8 mouse cellular contexts compared by ENCODE assay signal in the genomic region with DNA sequence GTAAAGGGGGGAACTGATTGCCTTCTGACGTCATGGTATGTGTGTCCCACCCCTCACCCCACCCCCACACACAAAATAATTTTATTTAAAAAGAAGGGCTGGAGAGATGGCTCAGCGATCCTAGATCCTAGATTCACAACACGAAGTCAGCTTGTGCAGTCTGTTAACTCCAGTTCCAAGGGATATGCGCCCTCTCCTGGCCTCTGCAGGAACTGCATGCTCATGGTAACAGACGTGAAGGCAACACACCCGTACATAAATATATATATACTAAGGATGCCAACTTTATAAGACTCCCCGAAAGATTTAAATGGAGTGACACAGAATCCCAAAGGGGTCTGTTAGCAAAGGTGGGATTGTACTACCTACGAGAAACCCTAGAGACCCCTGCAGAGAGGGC. TPM values are rescaled to one million over a fixed set of nuclear protein-coding genes. Genes with fewer than 3 reads are reported as not detected.
A peak's percentile ranks its signal among the peaks of the same experiment; 100 is the strongest.
DNase-seq lines count a peak whose midpoint lies in the region; ATAC-seq and TF ChIP-seq lines count a peak whose summit lies in the region.

No protein-coding gene starts in this region.

- peak; percentile 45 to 70 for DNase-seq in frontal cortex, postnatal 14 days (ENCODE audit: low spot score in 2 of 2)
- peak; percentile 72 for DNase-seq in CD4-positive helper T cell, adult 2 months (ENCODE audit: low read depth, low spot score)
- peak; percentile 58 to 60 for DNase-seq in frontal cortex, postnatal 36 days (ENCODE audit: low spot score in 2 of 2)
- DNase-seq in left cerebral cortex, adult 18-20 months (ENCODE audit: low spot score in 2 of 2) = peak; percentile 55 to 71
- peak; percentile 91 for DNase-seq in midbrain, postnatal 0 days (ENCODE audit: low spot score)
- DNase-seq in thymus, adult 18-20 months = peak; percentile 43

- H3K27ac ChIP-seq in bone marrow macrophage, adult 2 months (ENCODE audit: insufficient read depth, low read depth, low read length) = no peak overlapping the region
- H3K27ac ChIP-seq in midbrain, postnatal 0 days (ENCODE audit: low read depth, low read length) = no peak overlapping the region

- 18% methylated on average over 8 of the region's 8 CpGs for WGBS in midbrain, postnatal 0 days

- H3K36me3 ChIP-seq in midbrain, postnatal 0 days (ENCODE audit: insufficient read depth, low read length) = no peaks in the 10 kb centered on the region

- no peaks in the 10 kb centered on the region for H3K4me1 ChIP-seq in bone marrow macrophage, adult 2 months (ENCODE audit: control insufficient read depth, insufficient read depth, low read length)
- H3K4me1 ChIP-seq in midbrain, postnatal 0 days (ENCODE audit: insufficient read depth, low read length) = no peaks in the 10 kb centered on the region

- ATAC-seq in frontal cortex, adult (ENCODE audit: low TSS enrichment) = no peak
- ATAC-seq in midbrain, postnatal 0 days (ENCODE audit: low FRiP score) = no peak

- H3K4me3 ChIP-seq in bone marrow macrophage, adult 2 months (ENCODE audit: insufficient read depth, low read length) = no peak overlapping the region
- H3K4me3 ChIP-seq in midbrain, postnatal 0 days (ENCODE audit: low read depth, low read length) = no peak overlapping the region

- H3K9me3 ChIP-seq in midbrain, postnatal 0 days (ENCODE audit: low read length) = no peaks in the 10 kb centered on the region

- no peaks in the 10 kb centered on the region for H3K27me3 ChIP-seq in midbrain, postnatal 0 days (ENCODE audit: insufficient read depth, low read length)

- no peak overlapping the region for H3K9ac ChIP-seq in midbrain, postnatal 0 days (replicated peaks; ENCODE audit: low read length, poor library complexity, severe bottlenecking)

- peak; percentile 67 for TF ChIP-seq CTCF in bone marrow macrophage, adult 2 months (IDR thresholded peaks at IDR 0.05; ENCODE audit: low read depth, low read length)
- peak; percentile 95 for TF ChIP-seq CTCF in midbrain, postnatal 0 days (IDR thresholded peaks at IDR 0.05)

- TF ChIP-seq POLR2A in bone marrow macrophage, adult 2 months (IDR thresholded peaks at IDR 0.05; ENCODE audit: borderline replicate concordance, low read depth, low read length) = no peak

- no peak overlapping the region for H3K4me2 ChIP-seq in midbrain, postnatal 0 days (ENCODE audit: low read depth, low read length, poor library complexity, severe bottlenecking)

RNA-seq across cellular contexts. Expression of gene Trpv4, which starts 39.4 kb away (rescaled TPM):
- polyA plus RNA-seq in bone marrow macrophage, adult 2 months (2012; ENCODE audit: insufficient read depth, insufficient read length, missing spikeins) = 27.4 and 31.8 TPM in 2 replicates
- 1 to 10 TPM; 1.4 to 2.1 TPM for total RNA-seq in left cerebral cortex, adult 18-20 months (2021)
- total RNA-seq in midbrain, postnatal 0 days (2014; rRNA removed) = 1.2 and 3.4 TPM in 2 replicates
- polyA plus RNA-seq in midbrain, postnatal 0 days (2015; fragmentation: Nextera tagmentation; extraction: Ambion mirVana) = 0.88 and 1.4 TPM in 2 replicates

RNA-seq across cellular contexts. Expression of gene Fam222a, which starts 51.0 kb away (rescaled TPM):
- polyA plus RNA-seq in bone marrow macrophage, adult 2 months (2012; ENCODE audit: insufficient read depth, insufficient read length, missing spikeins) = 1.5 and 1.9 TPM in 2 replicates
- total RNA-seq in left cerebral cortex, adult 18-20 months (2021) = 10 to 100 TPM; 10.9 to 11.0 TPM
- 5.6 and 10.4 TPM in 2 replicates for total RNA-seq in midbrain, postnatal 0 days (2014; rRNA removed)
- 3.5 and 4.2 TPM in 2 replicates for polyA plus RNA-seq in midbrain, postnatal 0 days (2015; fragmentation: Nextera tagmentation; extraction: Ambion mirVana)
